Mouse (Mus musculus): ENCODE results near the gene Ncapd2.

DNA sequence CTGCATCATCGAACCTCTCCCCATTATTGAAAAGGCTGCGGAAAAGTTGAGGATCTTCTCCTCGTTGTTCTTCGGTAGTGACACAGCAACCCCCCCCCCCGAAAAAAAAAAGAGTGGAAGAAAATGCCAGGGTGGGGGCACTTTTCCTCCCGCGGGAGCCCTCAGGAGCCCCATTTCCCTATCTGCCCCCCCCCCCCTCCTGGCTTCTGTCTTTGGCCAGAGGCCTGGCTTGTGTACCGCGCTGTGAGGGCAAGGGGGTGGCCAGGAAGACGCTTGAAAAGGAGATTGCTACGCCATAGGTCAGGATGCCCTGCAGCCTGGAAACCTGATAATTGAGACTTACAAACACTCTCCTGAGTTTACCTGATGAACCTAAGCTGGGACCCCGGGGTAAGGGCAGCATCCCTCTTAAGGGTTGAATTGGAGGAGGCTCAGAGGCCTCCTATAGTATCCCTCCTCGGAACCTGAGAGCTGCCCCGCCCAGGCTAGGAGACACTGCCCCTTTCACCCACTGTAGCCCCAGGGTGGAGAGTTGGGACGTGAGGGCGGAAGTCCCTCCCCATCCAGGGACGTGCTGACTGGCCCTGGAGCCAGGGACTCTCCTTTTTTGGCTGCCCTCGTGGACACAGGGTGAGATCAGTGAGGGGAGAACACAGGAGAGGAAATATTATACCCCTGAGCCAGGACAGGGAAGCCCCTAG, 25.3 kb downstream of the Ncapd2 start, which contains the start of gene Gapdh:
- TF ChIP-seq MAFK (IDR thresholded peaks at IDR 0.05; ENCODE audit: insufficient read depth, low read depth, low read length) (peak; percentile 51; the same call in 1 of the 2 replicates), HCFC1 (IDR thresholded peaks at IDR 0.05; ENCODE audit: borderline replicate concordance, insufficient read depth, low read length) (no peak), ZNF384 (IDR thresholded peaks at IDR 0.05; ENCODE audit: low read depth, low read length) (no peak)

Measured in ES-E14 (cell line).